Mouse (Mus musculus) thymus, adult 18-20 months (tissue): Measurements from ENCODE around the gene Dnajb8.

ENCODE experiments used
- DNase-seq, 2 experiments: peaks; one replicate each; pipeline ENCODE4 v3.0.0; 2022; ENCODE audit warnings: mixed read lengths in 2 of 2

Dnajb8 gene

GRCm38 (mm10) chr6:88232221-88232620 is 10.2 kb downstream of the Dnajb8 start:
- no peak for DNase-seq

- DNase-seq: no peak
These were observed 11.9 kb downstream of the Dnajb8 start for GRCm38 (mm10) chr6:88233996-88234395.

- no peak for DNase-seq
These were observed 13.4 kb downstream of the Dnajb8 start for GRCm38 (mm10) chr6:88235461-88235860.

GRCm38 (mm10) chr6:88235983-88236382 is 13.9 kb downstream of the Dnajb8 start:
- no peak for DNase-seq

GRCm38 (mm10) chr6:88236513-88236912 is 14.4 kb downstream of the Dnajb8 start:
- DNase-seq: no peak

GRCm38 (mm10) chr6:88242604-88243003 is 20.5 kb downstream of the Dnajb8 start:
- DNase-seq: no peak

GRCm38 (mm10) chr6:88249231-88249630 is 27.2 kb downstream of the Dnajb8 start:
- no peak for DNase-seq

GRCm38 (mm10) chr6:88251396-88251795 is 29.3 kb downstream of the Dnajb8 start:
- no peak for DNase-seq

GRCm38 (mm10) chr6:88251798-88252478 is 29.9 kb downstream of the Dnajb8 start:
- no peak for DNase-seq

- DNase-seq: no peak
These were observed 32.0 kb downstream of the Dnajb8 start for GRCm38 (mm10) chr6:88254082-88254481.

GRCm38 (mm10) chr6:88255435-88255834 is 33.4 kb downstream of the Dnajb8 start:
- DNase-seq: no peak

GRCm38 (mm10) chr6:88259621-88260020 is 37.6 kb downstream of the Dnajb8 start:
- no peak for DNase-seq

- DNase-seq: no peak
These were observed 38.6 kb downstream of the Dnajb8 start for GRCm38 (mm10) chr6:88260645-88261044.

GRCm38 (mm10) chr6:88262160-88262559 is 40.1 kb downstream of the Dnajb8 start:
- no peak for DNase-seq

- DNase-seq: no peak
These were observed 43.3 kb downstream of the Dnajb8 start for GRCm38 (mm10) chr6:88265355-88265754.

GRCm38 (mm10) chr6:88266055-88266454 is 44.0 kb downstream of the Dnajb8 start:
- DNase-seq: no peak

GRCm38 (mm10) chr6:88267068-88267467 is 45.0 kb downstream of the Dnajb8 start:
- no peak for DNase-seq

GRCm38 (mm10) chr6:88267970-88268369 is 45.9 kb downstream of the Dnajb8 start:
- no peak for DNase-seq

GRCm38 (mm10) chr6:88274623-88275022 is 52.6 kb downstream of the Dnajb8 start:
- DNase-seq: no peak

- DNase-seq: no peak
These were observed 54.2 kb downstream of the Dnajb8 start for GRCm38 (mm10) chr6:88276221-88276620.

- DNase-seq: no peak
These were observed 55.2 kb downstream of the Dnajb8 start for GRCm38 (mm10) chr6:88277242-88277641.

- DNase-seq: no peak
These were observed 56.1 kb downstream of the Dnajb8 start for GRCm38 (mm10) chr6:88278141-88278540.

- no peak for DNase-seq
These were observed 68.2 kb downstream of the Dnajb8 start for GRCm38 (mm10) chr6:88290129-88290766.

GRCm38 (mm10) chr6:88292274-88292909 is 70.3 kb downstream of the Dnajb8 start:
- no peak for DNase-seq
